Mouse (Mus musculus): ENCODE measurements around the gene Zfp663.

Zfp663 gene

DNA sequence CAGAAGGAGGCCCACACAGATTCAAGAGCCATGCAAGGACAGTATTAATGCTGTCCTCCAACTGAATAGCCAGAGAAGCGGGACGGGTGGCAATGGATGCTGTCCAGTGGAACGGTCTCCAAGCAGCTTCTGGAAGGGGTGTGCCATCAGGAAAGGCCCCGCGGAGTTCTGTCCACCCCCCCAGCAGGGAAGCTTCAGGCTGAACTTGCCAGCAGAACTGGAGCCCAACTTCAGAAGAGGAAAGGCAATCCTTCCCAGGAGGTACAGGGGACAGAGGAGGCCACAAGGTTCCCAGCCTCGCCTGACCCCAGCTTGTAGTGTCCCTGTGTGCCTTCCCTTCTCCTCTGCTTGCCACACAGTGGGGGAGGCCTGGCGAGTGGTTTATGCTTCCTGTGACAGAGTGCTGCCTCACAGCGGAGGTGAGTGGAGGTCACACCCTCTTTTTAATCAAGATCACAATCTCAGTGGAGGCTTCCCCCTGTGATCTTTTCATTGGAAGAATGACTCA, 47.1 kb downstream of the Zfp663 start:
- DNase-seq (ENCODE audit: low read depth, low spot score): no peak

DNA sequence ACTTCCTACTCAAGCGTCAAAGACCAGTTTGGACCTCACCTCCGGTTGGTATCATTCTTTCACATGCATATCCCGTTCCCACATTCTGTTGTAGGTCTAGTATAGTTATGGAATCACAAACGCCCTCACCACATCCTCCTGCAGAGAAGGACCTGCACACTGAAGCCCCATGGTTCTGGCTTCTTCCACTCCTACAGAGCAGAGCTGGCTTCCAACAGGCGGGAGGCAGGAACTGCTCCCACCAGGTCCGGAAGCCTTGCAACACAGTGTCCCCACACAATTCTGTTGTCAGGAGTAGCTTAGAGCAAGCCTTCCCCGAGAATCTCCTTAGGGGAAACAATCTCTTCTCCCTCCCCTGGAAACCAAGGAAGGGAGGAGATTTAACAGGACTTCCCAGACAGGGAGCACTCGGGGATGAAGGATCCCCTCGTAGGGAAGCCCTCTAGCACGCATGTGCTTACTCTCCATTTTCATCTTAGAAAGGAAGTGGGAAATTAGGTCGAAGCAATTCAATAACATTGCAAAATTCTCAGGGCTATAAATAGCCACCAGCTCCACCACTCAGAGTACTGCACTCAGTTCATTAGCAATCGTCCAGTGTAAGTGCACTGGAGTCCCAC, 47.9 kb downstream of the Zfp663 start:
- no peak for DNase-seq (ENCODE audit: low read depth, low spot score)

DNA sequence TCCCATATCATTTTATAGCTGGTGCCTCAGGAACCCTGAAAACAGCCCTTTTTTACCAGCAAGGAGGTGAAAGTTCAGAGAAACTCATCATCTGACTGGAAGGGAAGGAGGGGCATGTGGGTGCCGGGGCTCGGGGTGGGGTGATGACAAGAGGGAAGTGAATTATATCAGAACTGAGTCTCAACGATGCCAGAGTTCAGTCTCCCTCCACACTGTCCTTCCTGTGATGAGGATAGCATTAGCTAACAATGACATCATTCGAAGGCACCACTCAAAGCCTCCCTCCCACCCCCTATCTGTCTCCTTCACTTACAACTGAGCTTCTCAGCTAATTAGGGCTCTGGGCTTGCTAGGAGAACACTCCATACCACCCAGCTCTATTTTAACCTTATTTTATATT, 49.0 kb downstream of the Zfp663 start:
- DNase-seq (ENCODE audit: low read depth, low spot score): peak; percentile 27

DNA sequence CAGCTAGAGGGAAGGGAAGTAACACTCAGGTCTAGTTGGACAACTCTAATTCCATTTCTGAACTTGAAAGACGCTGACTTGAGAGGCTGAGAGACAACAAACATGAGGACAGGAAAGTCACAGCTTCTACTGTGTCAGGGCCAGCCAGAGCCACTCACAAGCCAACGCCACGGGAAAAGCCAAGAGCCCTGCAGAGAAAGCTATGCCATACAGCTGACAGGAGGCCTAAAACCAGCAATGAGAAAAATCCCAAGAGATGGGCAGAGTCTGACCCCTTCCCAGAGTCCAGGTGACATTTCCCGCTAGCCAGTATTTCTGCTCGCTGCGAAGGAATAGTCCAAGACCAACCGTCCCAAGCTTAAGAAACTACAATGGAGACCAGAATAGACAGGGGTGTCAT, 49.6 kb downstream of the Zfp663 start:
- no peak for DNase-seq (ENCODE audit: low read depth, low spot score)

DNA sequence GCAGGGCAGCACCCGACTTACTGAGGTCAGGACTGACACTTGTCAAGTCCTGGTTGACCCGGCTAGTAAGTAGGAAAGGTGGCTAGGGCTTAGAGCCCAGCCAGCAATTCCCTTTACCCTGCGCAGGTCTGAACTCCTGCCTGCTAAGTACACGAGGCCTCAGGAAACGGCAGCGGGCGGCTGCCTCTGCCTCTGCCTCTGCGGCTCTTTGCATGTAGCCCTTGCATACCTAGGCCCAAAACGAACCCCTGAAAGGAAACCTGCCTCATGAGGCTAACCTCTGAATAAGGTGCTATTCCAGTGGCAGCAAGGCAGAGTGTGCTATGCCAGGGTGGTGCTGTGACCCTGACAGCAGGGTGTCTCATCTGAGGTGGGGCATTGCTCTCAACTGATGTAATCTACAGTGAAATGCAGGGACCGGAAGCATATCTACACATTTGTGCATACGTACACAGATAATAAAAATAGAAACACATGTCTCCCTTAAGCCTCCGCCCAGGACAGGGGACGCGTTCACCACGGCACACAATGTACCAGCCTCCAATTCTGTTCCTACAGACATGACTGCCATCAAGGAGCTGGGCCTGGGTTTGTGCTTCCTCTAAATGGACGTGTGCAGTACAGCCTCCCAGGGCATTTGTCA, 50.8 kb downstream of the Zfp663 start:
- DNase-seq (ENCODE audit: low read depth, low spot score): no peak

DNA sequence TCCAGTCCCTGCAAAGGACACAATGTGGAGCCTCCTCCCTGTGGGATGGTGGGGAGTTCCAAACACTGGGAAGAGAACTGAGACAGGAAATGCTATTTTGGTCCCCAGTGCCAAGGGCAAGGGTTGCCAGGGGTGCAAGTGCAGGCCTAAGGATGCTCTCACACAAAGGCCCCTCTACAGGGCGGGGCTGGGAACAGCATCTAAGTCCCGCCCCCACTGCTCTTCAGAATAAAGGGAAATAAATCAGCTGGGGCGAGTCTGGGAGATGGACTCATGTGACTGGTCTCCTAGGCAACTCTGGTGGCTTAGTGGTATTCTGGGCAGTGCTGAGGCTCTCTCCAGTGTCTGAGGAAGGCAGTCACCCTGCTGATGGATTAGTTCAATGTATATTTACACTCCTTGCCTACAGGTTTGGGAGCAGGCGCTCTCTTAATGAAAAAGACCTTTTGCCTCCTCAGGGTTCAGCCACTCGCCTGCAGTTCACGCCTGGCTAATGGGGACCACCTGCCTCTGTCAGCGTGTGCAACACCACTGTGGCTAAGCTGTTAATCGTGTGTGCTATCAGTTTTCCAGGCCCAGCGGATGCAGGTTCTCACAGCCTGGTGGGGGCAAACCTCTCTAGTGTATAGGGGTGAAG, 51.6 kb downstream of the Zfp663 start:
- DNase-seq (ENCODE audit: low read depth, low spot score): peak; percentile 81

DNA sequence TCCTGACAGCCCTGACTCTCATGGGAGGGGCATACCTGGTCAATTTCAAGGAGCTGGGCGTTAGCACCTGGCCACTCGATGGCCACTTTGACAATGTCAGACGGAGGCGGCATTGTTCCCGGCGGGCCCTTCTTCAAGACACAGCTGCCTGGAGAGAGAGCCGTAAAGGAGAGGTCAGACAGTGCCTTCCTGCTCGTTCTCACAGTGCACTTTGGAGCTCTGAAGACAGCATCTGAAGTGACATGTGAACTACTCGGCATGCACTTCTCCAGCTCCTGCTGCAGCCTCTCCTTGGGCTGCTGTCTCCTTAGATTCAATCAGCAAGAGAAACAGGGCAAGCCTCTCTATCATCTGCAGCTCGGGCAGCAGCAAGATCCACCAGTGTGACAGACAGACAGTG, 52.3 kb downstream of the Zfp663 start:
- no peak for DNase-seq (ENCODE audit: low read depth, low spot score)

DNA sequence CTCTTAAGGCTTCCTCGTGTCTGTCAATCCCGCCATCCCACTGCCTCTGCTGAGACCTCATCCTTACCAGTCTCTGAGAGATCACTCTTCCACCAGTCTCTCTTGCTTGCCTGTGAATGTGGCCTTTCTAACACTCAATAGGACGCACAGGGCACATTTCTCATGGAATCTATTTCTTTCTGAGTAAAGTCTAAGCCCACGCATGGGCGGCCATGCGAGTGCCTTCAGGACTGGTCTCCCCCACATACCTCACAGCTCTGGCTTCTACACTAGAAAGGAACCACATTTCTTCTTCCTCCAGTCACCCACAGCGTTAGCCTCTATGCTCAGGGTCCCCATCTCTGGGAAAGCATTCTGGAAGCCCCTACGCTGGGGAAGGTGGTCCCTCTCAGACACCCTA, 54.3 kb downstream of the Zfp663 start:
- DNase-seq (ENCODE audit: low read depth, low spot score): no peak

DNA sequence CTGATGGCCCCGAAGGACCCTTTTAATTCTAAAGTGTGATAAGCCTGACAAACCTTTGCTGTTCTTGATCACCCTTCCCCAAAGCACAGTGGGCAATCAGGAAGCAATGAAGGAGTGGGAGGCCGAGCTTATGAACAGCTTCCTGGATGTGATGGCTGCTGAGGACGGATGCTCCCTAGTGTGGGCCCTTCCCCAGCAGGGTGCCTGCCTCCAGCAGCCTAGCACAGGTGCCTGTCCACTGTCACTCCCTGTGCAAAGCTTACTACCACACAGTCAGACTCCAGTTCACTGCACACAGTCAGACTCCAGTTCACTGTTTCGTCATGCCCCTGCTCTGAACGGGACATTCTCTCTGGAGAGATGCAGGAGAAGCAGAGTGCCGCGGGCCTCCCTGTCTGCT, 56.1 kb downstream of the Zfp663 start:
- DNase-seq (ENCODE audit: low read depth, low spot score): no peak

DNA sequence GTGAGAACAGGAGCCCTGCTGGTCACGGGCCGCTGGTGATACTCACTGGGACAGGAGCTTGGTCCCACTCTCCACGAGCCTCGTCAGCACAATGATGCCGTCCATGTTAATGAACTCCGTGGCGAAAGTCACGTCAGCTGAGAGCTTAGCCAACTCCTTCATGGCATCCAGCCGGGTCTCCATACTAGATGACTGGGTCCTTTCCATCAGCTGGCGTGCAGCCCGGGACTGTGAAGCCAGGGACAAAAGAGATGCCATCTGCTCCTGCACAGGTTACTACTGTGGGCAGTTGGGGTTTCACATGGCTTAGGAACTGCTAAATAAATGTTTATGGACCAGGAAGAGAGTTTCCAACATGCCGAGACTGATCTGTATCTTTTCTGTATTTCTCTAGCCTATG, 57.0 kb downstream of the Zfp663 start:
- no peak for DNase-seq (ENCODE audit: low read depth, low spot score)

DNA sequence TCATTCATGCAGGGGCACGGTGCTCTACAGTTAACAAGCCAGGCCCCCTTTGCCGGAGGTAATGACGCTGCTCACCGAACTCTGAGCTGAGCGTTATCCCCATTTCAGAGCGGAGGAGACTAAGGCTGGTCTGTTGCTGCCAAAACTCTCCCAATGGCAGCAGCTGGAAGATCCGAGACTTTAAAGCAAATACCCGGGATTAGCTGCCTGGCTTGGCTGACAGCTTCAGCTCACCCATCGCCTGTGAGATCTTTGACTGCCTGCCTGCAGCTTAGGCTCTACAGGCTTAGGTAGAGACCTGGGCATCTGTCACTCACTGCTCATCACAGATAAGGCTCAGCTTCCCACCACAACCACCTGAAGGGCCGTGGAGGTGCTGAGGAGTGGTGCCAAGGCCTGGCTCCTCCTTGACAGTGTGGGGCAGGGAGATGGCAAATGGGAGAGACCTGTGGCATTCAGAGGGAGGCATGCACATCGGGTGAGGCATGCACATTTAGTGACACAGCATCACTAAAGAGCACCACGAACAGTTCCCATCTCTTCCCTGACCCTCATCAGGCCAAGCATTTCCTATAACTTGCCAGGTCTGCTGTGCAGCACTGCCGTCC, 57.6 kb downstream of the Zfp663 start:
- DNase-seq (ENCODE audit: low read depth, low spot score): no peak

DNA sequence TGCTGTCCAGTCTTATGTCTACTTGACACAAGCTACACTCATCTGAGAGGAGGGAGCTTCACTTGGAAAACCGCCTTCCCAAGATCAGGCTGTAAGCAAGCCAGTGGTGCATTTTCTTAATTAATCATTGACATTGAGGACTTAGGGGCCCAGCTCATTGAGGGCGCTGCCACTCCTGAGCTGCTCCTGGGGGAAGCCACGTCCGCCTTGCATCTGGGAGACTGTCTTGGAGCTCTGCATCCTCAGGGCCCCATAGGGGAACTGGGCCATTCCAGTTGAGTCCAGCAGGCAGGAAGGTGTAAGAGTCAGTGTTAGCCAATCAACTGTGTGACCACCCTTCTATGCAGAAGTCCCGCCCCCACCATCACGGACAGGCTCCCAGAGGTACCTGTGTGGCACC, 60.7 kb downstream of the Zfp663 start:
- DNase-seq (ENCODE audit: low read depth, low spot score): no peak

DNA sequence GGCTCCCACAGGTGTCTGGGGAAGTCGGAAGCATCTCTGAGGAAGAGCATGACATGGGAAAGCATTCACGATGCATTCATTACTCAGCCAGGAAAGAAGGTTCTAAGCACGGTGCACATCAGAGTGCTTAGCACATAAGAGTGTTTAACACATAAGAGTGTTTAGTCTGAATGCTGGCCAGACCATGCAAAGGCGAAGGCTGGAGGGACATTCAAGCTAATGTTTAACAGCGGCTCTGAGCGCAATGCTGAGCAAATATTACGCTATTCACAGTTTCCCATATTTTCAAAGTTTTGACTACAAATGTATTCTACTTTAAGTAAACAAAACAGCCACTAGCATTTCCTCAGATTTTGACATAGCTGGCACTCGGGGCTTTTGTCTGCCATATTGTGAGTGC, 63.1 kb downstream of the Zfp663 start:
- no peak for DNase-seq (ENCODE audit: low read depth, low spot score)

DNA sequence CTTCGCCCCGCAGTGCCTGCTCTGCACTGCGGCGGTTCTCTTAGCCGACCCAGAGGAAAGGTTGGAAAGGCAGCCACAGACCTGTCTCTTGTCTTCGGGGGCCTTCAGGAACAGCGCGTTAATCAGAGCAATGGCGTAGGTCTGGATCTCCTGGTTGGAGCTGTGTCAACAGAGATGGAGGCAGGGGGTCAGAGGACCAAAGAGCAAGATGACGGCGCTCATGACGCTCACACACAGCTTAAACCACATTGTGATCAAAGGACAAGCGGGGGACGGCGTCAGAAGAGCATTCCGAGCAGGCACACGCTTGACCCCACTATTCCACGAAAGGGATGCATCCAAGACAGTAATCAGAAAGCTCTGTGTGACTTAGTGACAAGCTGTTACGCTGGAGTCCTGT, 63.7 kb downstream of the Zfp663 start:
- DNase-seq (ENCODE audit: low read depth, low spot score): no peak

DNA sequence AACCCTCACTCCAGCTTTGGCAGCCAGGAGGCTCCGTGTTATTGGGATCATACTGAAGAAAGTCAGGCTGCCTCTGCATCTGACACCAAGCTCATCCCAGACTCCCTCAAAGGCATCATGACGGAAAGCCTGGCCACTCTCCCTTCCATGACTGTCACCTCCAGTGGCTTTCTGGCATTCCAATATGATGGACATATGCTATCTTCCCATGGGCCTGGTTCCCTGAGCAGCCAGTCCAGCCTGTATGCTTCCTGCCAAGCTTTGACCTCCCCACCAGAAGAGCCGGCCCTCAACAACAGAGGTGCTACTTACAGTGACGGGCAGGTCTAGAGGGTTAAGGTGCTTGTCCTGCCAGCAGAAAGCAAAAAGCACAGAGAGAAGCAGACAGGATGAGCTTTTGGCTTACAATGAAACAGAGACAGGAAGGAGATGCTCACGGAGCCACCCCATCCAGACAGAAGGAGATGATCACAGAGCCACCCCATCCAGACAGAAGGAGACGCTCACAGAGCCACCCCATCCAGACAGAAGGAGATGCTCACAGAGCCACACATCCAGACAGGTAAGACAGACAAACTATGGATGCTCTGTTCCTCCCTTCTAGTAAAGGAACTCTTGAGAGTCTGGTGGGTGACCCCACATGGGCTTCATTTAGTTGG, 65.0 kb downstream of the Zfp663 start:
- DNase-seq (ENCODE audit: low read depth, low spot score): no peak

DNA sequence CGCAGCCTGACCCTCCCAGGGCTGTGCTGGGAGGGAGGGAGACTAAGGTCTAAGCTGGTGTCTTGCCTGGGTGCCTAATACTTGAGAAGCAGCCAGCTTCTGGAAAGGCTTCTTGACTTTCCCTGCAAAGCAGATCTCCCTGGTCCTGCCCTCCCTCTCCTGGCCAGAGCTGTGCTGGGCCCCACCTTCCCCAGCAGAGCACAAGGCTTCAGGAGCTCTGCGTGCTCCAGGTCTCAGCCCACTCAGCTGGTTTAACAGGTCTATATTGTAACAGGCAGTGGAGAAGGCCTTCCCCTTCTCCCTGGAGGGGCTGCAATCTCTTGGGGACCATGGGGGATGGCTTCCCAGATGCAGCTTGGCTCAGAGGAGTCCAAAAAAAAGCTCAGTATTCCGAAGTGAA, 67.1 kb downstream of the Zfp663 start:
- DNase-seq (ENCODE audit: low read depth, low spot score): no peak
